36 mouse cellular contexts compared by ENCODE assay signal in the genomic region with DNA sequence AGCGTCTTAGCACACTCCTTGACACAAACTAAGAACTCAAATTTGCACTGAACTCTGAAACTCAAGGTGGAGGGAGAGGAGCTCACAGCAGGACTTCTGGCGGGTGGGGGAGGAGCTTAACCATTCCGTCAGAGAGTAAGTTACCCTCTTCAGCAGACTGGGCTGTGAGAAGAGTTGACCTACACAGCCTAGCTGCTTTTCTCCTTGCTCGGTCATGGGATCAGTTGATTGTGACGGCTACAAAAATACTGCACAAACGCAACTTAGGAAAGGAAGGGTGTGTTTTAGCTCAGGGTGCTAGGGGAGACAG. TPM values are rescaled to one million over a fixed set of nuclear protein-coding genes. Genes with fewer than 3 reads are reported as not detected.
DNase-seq lines count a peak whose midpoint lies in the region; ATAC-seq and TF ChIP-seq lines count a peak whose summit lies in the region.
"Had no signal": no experiment of that assay in that cellular context is flagged by ENCODE, and none has a peak within 500 bp of the region (broad histone marks: within the 10 kb centered on the region; RNA-seq: fewer than 3 reads in every experiment).

No protein-coding gene starts in this region.

- TF ChIP-seq CTCF in testis, adult 2 months (IDR thresholded peaks at IDR 0.05; ENCODE audit: control insufficient read depth, insufficient read depth, insufficient replicate concordance, low read depth, low read length), result no peak

- H3K9me3 ChIP-seq in heart, embryonic 12.5 days (replicated peaks), result no peaks in the 10 kb centered on the region
- H3K9me3 ChIP-seq: hindbrain, embryonic 13.5 days; limb, embryonic 15.5 days; midbrain, embryonic 12.5 days; neural tube, embryonic 12.5 days had no signal

- H3K27ac ChIP-seq in heart, embryonic 12.5 days (ENCODE audit: poor library complexity, severe bottlenecking), result no peak overlapping the region
- H3K27ac ChIP-seq in testis, adult 2 months (ENCODE audit: control insufficient read depth, insufficient read depth, low read depth, low read length), result peak overlapping the region; percentile 40
- H3K27ac ChIP-seq: gastrocnemius, adult 2 months; hindbrain, embryonic 13.5 days; kidney, postnatal 0 days; limb, embryonic 15.5 days; midbrain, embryonic 12.5 days; neural tube, embryonic 12.5 days had no signal

- no peak overlapping the region for H3K9ac ChIP-seq in heart, embryonic 12.5 days
- H3K9ac ChIP-seq: hindbrain, embryonic 13.5 days; limb, embryonic 15.5 days; midbrain, embryonic 12.5 days; neural tube, embryonic 12.5 days had no signal

- H3K4me2 ChIP-seq in heart, embryonic 12.5 days, result peak overlapping the region; percentile 3; the same call in 1 of the 2 replicates
- H3K4me2 ChIP-seq: hindbrain, embryonic 13.5 days; limb, embryonic 15.5 days; midbrain, embryonic 12.5 days; neural tube, embryonic 12.5 days had no signal

- ATAC-seq in heart, embryonic 12.5 days (ENCODE audit: insufficient number of reproducible peaks, low FRiP score), result no peak
- ATAC-seq: activated CD4-positive, CD25-positive, alpha-beta regulatory T cell, adult 4 months; forebrain, embryonic 16.5 days had no signal

- no peak; the same call in 1 of the 2 replicates for TF ChIP-seq POLR2A in testis, adult 2 months (IDR thresholded peaks at IDR 0.05; ENCODE audit: control insufficient read depth, low read depth, low read length)

- H3K27me3 ChIP-seq in heart, embryonic 12.5 days (replicated peaks), result peaks cover 37% of the 10 kb centered on the region
- peaks cover 3% of the 10 kb centered on the region for H3K27me3 ChIP-seq in testis, adult 2 months (ENCODE audit: control insufficient read depth, insufficient read depth, low read length)

- H3K4me3 ChIP-seq in heart, embryonic 12.5 days, result no peak overlapping the region
- peak overlapping the region; percentile 91 for H3K4me3 ChIP-seq in testis, adult 2 months (ENCODE audit: control insufficient read depth, low read depth, low read length)
- H3K4me3 ChIP-seq: gastrocnemius, adult 2 months; hindbrain, embryonic 13.5 days; limb, embryonic 15.5 days; megakaryocyte, embryonic 14.5 days; midbrain, embryonic 12.5 days; myocyte; neural tube, embryonic 12.5 days had no signal

- H3K4me1 ChIP-seq in heart, embryonic 12.5 days (replicated peaks), result peaks cover 18% of the 10 kb centered on the region
- peaks cover 28% of the 10 kb centered on the region for H3K4me1 ChIP-seq in testis, adult 2 months (ENCODE audit: control insufficient read depth, insufficient read depth, low read length)

- intact Hi-C loops in gastrocnemius, postnatal 36 days (cut with DNase I), result no loop called here

- no peak for DNase-seq in heart, postnatal 4 days
- DNase-seq in testis, postnatal 14 days (ENCODE audit: low spot score), result no peak
- peak; percentile 72 for DNase-seq in R1 (ENCODE audit: low read depth, low spot score)
- DNase-seq in gastrocnemius, postnatal 36 days, result no peak
- DNase-seq: adrenal gland, adult 8-10 months; B cell, adult 2 months; cerebellum, postnatal 36 days; gastrocnemius, adult 2 months; heart, postnatal 10 days; kidney, adult 8-10 months; layer of hippocampus, postnatal 36 days; left cerebral cortex, postnatal 4 days; right cerebral cortex, adult 18-20 months; spleen, adult 18-20 months; thymus, adult 2 months had no signal

- no peaks in the 10 kb centered on the region for H3K36me3 ChIP-seq in heart, embryonic 12.5 days
- no peaks in the 10 kb centered on the region for H3K36me3 ChIP-seq in testis, adult 2 months (ENCODE audit: control insufficient read depth, insufficient read depth, low read length)
- H3K36me3 ChIP-seq: hindbrain, embryonic 13.5 days; limb, embryonic 15.5 days; midbrain, embryonic 12.5 days; neural tube, embryonic 12.5 days had no signal

- WGBS in heart, embryonic 12.5 days, result 34% methylated on average over 6 of the region's 6 CpGs

RNA-seq across cellular contexts. Expression of a gene that starts 10.8 kb away (rescaled TPM):
- polyA plus RNA-seq in heart, embryonic 12.5 days (2016; fragmentation: Nextera tagmentation; extraction: Ambion mirVana), result not detected in 2 replicates
- total RNA-seq in heart, postnatal 4 days (2021), result not detected
- polyA plus RNA-seq in testis, adult 2 months (2012; rRNA removed), result 180 and 193 TPM in 2 replicates
- not detected for total RNA-seq in gastrocnemius, postnatal 36 days (2021)
- total RNA-seq: adrenal gland, adult 8-10 months; adrenal gland, postnatal 4 days; gastrocnemius, adult 2 months; gastrocnemius, postnatal 4 days; heart, adult 8-10 months; heart, postnatal 10 days; layer of hippocampus, postnatal 36 days; left cerebral cortex, postnatal 4 days; midbrain, postnatal 0 days had no signal
- polyA plus RNA-seq: activated CD4-positive, CD25-positive, alpha-beta regulatory T cell, adult 4 months; cerebellum, adult 2 months; embryonic facial prominence, embryonic 11.5 days; forebrain, embryonic 16.5 days; hindbrain, embryonic 13.5 days; kidney, postnatal 0 days; large intestine, adult 2 months; limb, embryonic 15.5 days; liver, embryonic 16.5 days; lung, embryonic 16.5 days; midbrain, embryonic 12.5 days; midbrain, postnatal 0 days; myocyte; neural tube, embryonic 12.5 days; stomach, embryonic 16.5 days had no signal

RNA-seq across cellular contexts. Expression of a gene that starts 47.7 kb away (rescaled TPM):
- 16.2 and 18.4 TPM in 2 replicates for polyA plus RNA-seq in heart, embryonic 12.5 days (2016; fragmentation: Nextera tagmentation; extraction: Ambion mirVana)
- total RNA-seq in heart, postnatal 4 days (2021), result 10 to 100 TPM; 10.9 to 12.3 TPM
- polyA plus RNA-seq in testis, adult 2 months (2012; rRNA removed), result 5.8 and 6.2 TPM in 2 replicates
- 1 to 10 TPM; 7.1 to 8.6 TPM for total RNA-seq in gastrocnemius, postnatal 36 days (2021)

RNA-seq across cellular contexts. Expression of a gene that starts 57.7 kb away (rescaled TPM):
- polyA plus RNA-seq in heart, embryonic 12.5 days (2016; fragmentation: Nextera tagmentation; extraction: Ambion mirVana), result 34.1 and 36.8 TPM in 2 replicates
- 10 to 100 TPM; 19.3 to 23.5 TPM for total RNA-seq in heart, postnatal 4 days (2021)
- 46.5 and 52.2 TPM in 2 replicates for polyA plus RNA-seq in testis, adult 2 months (2012; rRNA removed)
- total RNA-seq in gastrocnemius, postnatal 36 days (2021), result 10 to 100 TPM; 21.1 to 28.3 TPM
